Mouse (Mus musculus) intestine, postnatal 0 days (tissue): ENCODE results near the gene Tnik. TPM values are rescaled to one million over a fixed set of nuclear protein-coding genes. Genes with fewer than 3 reads are reported as not detected.

ENCODE experiments used
- ATAC-seq: fragments of 200-750 bp; cut with Nextera tagmentation; 2 replicates; pipeline ENCODE4 v1.8.0; 2017; ENCODE audit warnings: mild to moderate bottlenecking, moderate TSS enrichment, moderate library complexity
- H3K27ac ChIP-seq: fragments of 300-500 bp; sonication (generic); 2 replicates; pipeline ENCODE4 v1.5.1; 2014; ENCODE audit warnings: mild to moderate bottlenecking, low read depth, low read length, moderate library complexity
- H3K27me3 ChIP-seq: fragments of 300-500 bp; sonication (generic); replicated peaks from 2 replicates; pipeline ENCODE4 v1.6.1; 2014; ENCODE audit warnings: low read length, mixed read lengths; ENCODE audit not compliant: control insufficient read depth, insufficient read depth
- H3K36me3 ChIP-seq: fragments of 300-500 bp; sonication (generic); 2 replicates; pipeline ENCODE4 v1.6.1; 2014; ENCODE audit warnings: mild to moderate bottlenecking, moderate library complexity; ENCODE audit not compliant: control insufficient read depth, insufficient read depth
- H3K4me1 ChIP-seq: fragments of 300-500 bp; sonication (generic); replicated peaks from 2 replicates; pipeline ENCODE4 v1.6.1; 2014; ENCODE audit warnings: antibody characterized with exemption, low read length, mixed read lengths; ENCODE audit not compliant: control insufficient read depth, insufficient read depth
- H3K4me2 ChIP-seq: fragments of 300-500 bp; sonication (generic); replicated peaks from 2 replicates; pipeline ENCODE4 v1.6.1; 2014; ENCODE audit warnings: low read depth, mild to moderate bottlenecking, moderate library complexity
- H3K4me3 ChIP-seq: fragments of 300-500 bp; sonication (generic); 2 replicates; pipeline ENCODE4 v1.5.1; 2014; ENCODE audit warnings: low read depth, low read length
- H3K9ac ChIP-seq: fragments of 300-500 bp; sonication (generic); 2 replicates; pipeline ENCODE4 v1.6.1; 2014; ENCODE audit warnings: mild to moderate bottlenecking, low read depth, low read length
- H3K9me3 ChIP-seq: fragments of 300-500 bp; sonication (generic); 2 replicates; pipeline ENCODE4 v1.6.1; 2016; ENCODE audit warnings: mixed run types; ENCODE audit not compliant: control insufficient read depth
- CTCF ChIP-seq: sonication (generic); IDR thresholded peaks from 2 replicates; pipeline ENCODE4 v1.5.1; 2016; ENCODE audit warnings: low read depth, mild to moderate bottlenecking, control low read depth, antibody characterized with exemption, moderate library complexity
- WGBS: fragments of 180-500 bp; shearing (Covaris S2); extraction: QIAGEN DNeasy Blood & Tissue Kit; methylation state at CpG from one replicate; pipeline ENCODE4 v1.1.7; 2014; 5-methylcytosine and 5-hydroxymethylcytosine counted together
- polyA plus RNA-seq: library from polyadenylated mRNA; unstranded; fragments of >200 nt; fragmentation: Nextera tagmentation; extraction: Ambion mirVana; gene quantifications from 2 replicates; pipeline ENCODE4 v1.2.1, GENCODE M21; 2015

Gene Tnik
- polyA plus RNA-seq, 1 experiment from 2014 or later = 7.9 TPM

DNA sequence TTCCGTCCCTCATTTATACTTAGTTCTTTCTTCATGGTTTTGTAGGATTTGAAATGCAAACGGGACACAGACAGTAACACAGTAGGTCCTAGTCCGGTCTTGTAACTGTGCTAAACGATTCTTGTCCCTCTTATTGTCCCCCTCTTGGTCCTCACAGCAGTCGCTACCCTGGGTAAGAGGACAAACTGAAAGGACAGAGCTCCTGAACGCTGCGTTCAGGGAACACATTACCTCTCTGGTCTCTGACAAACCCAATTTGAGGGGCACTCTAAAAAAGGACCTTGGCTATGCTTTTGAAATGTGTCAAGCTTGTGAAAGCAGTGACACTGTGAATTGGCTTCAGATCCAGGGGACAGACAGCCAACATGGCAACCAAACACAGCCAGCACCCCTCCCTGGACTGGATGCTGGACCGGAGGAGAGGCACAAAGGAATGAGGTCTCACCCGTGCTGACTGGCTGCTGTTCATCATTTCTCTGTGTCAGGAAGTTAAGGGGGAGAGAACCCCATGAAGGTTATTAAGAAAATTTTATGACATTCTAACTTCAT lies 37.6 kb upstream of the Tnik start:
- TF ChIP-seq CTCF = no peak
- H3K9ac ChIP-seq = no peak overlapping the region
- H3K4me1 ChIP-seq = no peaks in the 10 kb centered on the region
- 85% methylated on average over 9 of the region's 9 CpGs for WGBS
- H3K27me3 ChIP-seq = no peaks in the 10 kb centered on the region
- no peaks in the 10 kb centered on the region for H3K36me3 ChIP-seq
- H3K9me3 ChIP-seq = no peaks in the 10 kb centered on the region
- no peak overlapping the region for H3K4me3 ChIP-seq
- no peak overlapping the region for H3K27ac ChIP-seq
- no peak for ATAC-seq
- H3K4me2 ChIP-seq = no peak overlapping the region

DNA sequence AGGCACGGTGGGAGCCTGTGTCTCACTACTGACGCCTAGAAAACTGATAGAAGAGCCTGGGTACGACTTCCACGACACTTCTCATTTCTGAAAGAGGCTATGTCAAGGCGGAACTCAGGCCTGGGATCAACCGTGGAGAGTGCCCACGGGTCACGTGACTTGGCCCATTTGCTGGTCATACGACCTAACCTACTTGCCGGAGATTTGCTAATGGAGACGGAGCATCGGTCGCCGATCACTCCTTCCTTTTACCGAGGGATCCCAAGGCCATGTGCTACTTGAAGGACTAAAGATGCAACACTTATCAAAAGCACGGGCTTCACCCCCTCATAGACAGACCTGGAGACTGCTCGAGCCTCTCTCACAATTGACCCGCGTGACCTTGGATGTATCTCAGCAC lies 36.8 kb upstream of the Tnik start:
- Histone ChIP-seq H3K4me1 (no peaks in the 10 kb centered on the region), H3K4me2 (no peak overlapping the region), H3K4me3 (no peak overlapping the region), H3K36me3 (no peaks in the 10 kb centered on the region), H3K9ac (no peak overlapping the region), H3K27ac (no peak overlapping the region), H3K9me3 (no peaks in the 10 kb centered on the region), H3K27me3 (no peaks in the 10 kb centered on the region)
- TF ChIP-seq CTCF = no peak
- 92% methylated on average over 19 of the region's 19 CpGs for WGBS
- no peak for ATAC-seq

DNA sequence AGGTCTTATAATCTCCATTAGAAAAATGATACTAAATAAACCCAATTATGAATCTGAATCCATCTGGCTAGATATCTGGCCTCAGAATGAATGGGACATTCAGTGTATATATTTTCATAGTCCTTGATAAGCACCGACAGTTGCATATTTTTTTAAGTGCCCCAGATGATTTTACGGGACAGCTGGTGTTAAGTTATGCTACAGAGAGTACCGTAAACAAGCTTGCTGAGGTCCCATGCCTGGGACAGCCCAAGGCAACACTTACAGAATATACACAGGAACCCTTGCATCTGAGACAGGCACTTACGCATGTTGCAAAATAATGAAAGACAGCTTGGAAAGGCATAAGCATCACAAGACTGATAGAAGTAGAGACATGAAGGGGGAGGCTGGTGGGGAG lies 34.1 kb upstream of the Tnik start:
- H3K27me3 ChIP-seq = no peaks in the 10 kb centered on the region
- WGBS = 48% methylated on average over 4 of the region's 4 CpGs
- no peaks in the 10 kb centered on the region for H3K9me3 ChIP-seq
- ATAC-seq = no peak
- no peak overlapping the region for H3K4me3 ChIP-seq
- no peaks in the 10 kb centered on the region for H3K36me3 ChIP-seq
- H3K4me1 ChIP-seq = 0 out of 2 replicates have a peak, but pooled peaks cover 4% of the 10 kb centered on the region
- TF ChIP-seq CTCF = no peak
- no peak overlapping the region for H3K4me2 ChIP-seq
- H3K9ac ChIP-seq = no peak overlapping the region
- H3K27ac ChIP-seq = peak overlapping the region; percentile 46; the same call in 1 of the 2 replicates

DNA sequence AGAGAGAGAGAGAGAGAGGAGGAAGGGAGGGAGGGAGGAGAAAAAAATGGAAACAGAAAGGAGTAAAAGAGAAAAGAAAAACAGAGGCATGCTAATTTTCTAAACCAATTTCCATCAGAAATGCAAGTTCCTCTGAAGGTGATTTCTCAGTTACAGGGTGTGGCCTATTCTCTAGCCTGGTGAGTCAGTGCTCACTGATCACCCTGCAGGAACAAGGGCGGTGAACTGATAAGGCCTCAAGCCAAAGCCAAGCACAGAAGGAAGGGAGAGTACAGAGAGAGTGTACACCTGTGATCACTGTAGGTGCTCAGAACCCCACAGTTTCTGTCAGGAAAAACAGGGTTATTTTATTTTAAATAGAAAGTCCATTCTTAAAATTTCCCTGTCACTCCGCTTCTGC lies 33.5 kb upstream of the Tnik start:
- no peak overlapping the region for H3K4me3 ChIP-seq
- H3K27me3 ChIP-seq = no peaks in the 10 kb centered on the region
- peak; percentile 87 for ATAC-seq
- H3K9ac ChIP-seq = no peak overlapping the region
- H3K4me1 ChIP-seq = 0 out of 2 replicates have a peak, but pooled peaks cover 8% of the 10 kb centered on the region
- 48% methylated on average over 2 of the region's 2 CpGs for WGBS
- H3K27ac ChIP-seq = peak overlapping the region; percentile 65; the same call in 1 of the 2 replicates
- no peaks in the 10 kb centered on the region for H3K9me3 ChIP-seq
- TF ChIP-seq CTCF = no peak
- H3K4me2 ChIP-seq = no peak overlapping the region
- H3K36me3 ChIP-seq = no peaks in the 10 kb centered on the region

DNA sequence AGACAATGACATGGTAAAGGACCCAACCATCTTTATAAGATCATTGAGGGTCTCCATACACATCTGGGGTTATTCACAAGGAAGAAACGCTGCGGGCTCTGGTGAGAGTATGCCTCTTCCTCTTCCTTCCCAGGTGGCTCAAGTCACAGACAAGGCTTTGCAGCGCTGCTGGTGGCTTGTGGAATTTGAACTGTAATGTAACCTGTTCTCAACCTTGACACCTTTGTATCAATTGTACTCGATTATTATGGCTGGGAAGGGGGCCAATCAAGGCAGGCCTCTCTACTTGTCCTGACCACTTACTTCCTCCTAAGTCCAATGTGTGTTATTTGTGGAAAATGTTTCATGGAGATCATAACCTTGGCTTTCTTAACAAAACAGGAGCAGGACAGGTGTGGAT lies 30.1 kb upstream of the Tnik start:
- peak; percentile 77 for ATAC-seq
- peak overlapping the region; percentile 60 for H3K27ac ChIP-seq

DNA sequence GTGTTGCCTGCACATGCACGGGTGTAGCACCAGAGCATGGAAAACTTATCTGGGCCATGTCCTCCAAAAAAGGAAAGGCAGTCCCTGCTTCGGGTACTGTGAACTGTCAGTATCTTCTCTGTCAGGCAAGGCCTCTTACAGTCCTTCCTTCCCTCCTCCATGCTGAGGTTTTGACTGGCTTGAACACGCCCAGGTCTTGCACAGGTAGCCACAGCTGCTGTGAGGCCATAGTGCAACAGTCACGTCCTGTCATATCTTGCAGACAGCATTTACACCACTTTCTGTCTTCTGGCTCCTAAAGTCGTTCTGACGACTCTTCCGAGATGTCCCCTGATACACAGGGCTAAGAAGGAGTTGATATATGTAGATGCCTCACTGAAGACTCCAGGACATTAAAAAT lies 28.8 kb upstream of the Tnik start:
- no peak overlapping the region for H3K4me2 ChIP-seq
- H3K36me3 ChIP-seq = no peaks in the 10 kb centered on the region
- H3K27me3 ChIP-seq = no peaks in the 10 kb centered on the region
- H3K4me1 ChIP-seq = 0 out of 2 replicates have a peak, but pooled peaks cover 8% of the 10 kb centered on the region
- no peaks in the 10 kb centered on the region for H3K9me3 ChIP-seq
- 43% methylated on average over 7 of the region's 7 CpGs for WGBS
- no peak overlapping the region for H3K4me3 ChIP-seq
- TF ChIP-seq CTCF = no peak
- ATAC-seq = 0 out of 2 replicates have a peak, but pooled peaks have one; percentile 32
- no peak overlapping the region for H3K9ac ChIP-seq
- no peak overlapping the region; the same call in 1 of the 2 replicates for H3K27ac ChIP-seq

More for the DNA sequence above, 30.1 kb upstream of the Tnik start:
- no peak overlapping the region for H3K4me2 ChIP-seq
- WGBS = 43% methylated on average over 4 of the region's 4 CpGs
- no peaks in the 10 kb centered on the region for H3K27me3 ChIP-seq
- TF ChIP-seq CTCF = no peak
- no peaks in the 10 kb centered on the region for H3K9me3 ChIP-seq
- H3K4me3 ChIP-seq = no peak overlapping the region
- H3K9ac ChIP-seq = no peak overlapping the region
- H3K4me1 ChIP-seq = 0 out of 2 replicates have a peak, but pooled peaks cover 8% of the 10 kb centered on the region
- H3K36me3 ChIP-seq = no peaks in the 10 kb centered on the region
